Mouse (Mus musculus) hindbrain, postnatal 0 days (tissue): ENCODE results near the gene Sptb. TPM values are rescaled to one million over a fixed set of nuclear protein-coding genes. Genes with fewer than 3 reads are reported as not detected.

Experiments used
- ATAC-seq: fragments of 200-750 bp; cut with Nextera tagmentation; 2 replicates; pipeline ENCODE4 v1.8.0; 2017; ENCODE audit warnings: mild to moderate bottlenecking, moderate TSS enrichment, moderate library complexity
- DNase-seq: peaks from one replicate; pipeline ENCODE4 v3.0.0-alpha.2; 2015; ENCODE audit warnings: low spot score
- H3K27ac ChIP-seq: fragments of 300-500 bp; sonication (generic); 2 replicates; pipeline ENCODE4 v1.5.1; 2014; ENCODE audit warnings: mild to moderate bottlenecking
- H3K27me3 ChIP-seq: fragments of 300-500 bp; sonication (generic); 2 replicates; pipeline ENCODE4 v1.6.1; 2014; ENCODE audit warnings: low read length, mixed read lengths; ENCODE audit not compliant: insufficient read depth
- H3K36me3 ChIP-seq: fragments of 300-500 bp; sonication (generic); 2 replicates; pipeline ENCODE4 v1.6.1; 2014; ENCODE audit warnings: low read length, mixed read lengths; ENCODE audit not compliant: insufficient read depth
- H3K4me1 ChIP-seq: fragments of 300-500 bp; sonication (generic); 2 replicates; pipeline ENCODE4 v1.6.1; 2014; ENCODE audit warnings: antibody characterized with exemption, low read length, mixed read lengths; ENCODE audit not compliant: insufficient read depth
- H3K4me2 ChIP-seq: fragments of 300-500 bp; sonication (generic); 2 replicates; pipeline ENCODE4 v1.6.1; 2014; ENCODE audit warnings: low read depth, mild to moderate bottlenecking, low read length, moderate library complexity, mixed read lengths
- H3K4me3 ChIP-seq: fragments of 300-500 bp; sonication (generic); 2 replicates; pipeline ENCODE4 v1.5.1; 2014; ENCODE audit warnings: low read length
- H3K9ac ChIP-seq: fragments of 300-500 bp; sonication (generic); replicated peaks from 2 replicates; pipeline ENCODE4 v1.6.1; 2014; ENCODE audit warnings: mild to moderate bottlenecking, low read length, moderate library complexity, mixed read lengths
- H3K9me3 ChIP-seq: fragments of 300-500 bp; sonication (generic); 2 replicates; pipeline ENCODE4 v1.6.1; 2016; ENCODE audit warnings: low read length, mixed read lengths
- CTCF ChIP-seq: IDR thresholded peaks from 2 replicates; pipeline ENCODE4 v1.5.1; 2016; ENCODE audit warnings: antibody characterized with exemption, control low read depth, low read depth
- WGBS: fragments of 180-500 bp; shearing (Covaris S2); extraction: QIAGEN DNeasy Blood & Tissue Kit; methylation state at CpG from one replicate; pipeline ENCODE4 v1.1.7; 2014; 5-methylcytosine and 5-hydroxymethylcytosine counted together
- polyA plus RNA-seq: library from polyadenylated mRNA; unstranded; fragments of >200 nt; fragmentation: Nextera tagmentation; extraction: Ambion mirVana; gene quantifications from 2 replicates; pipeline ENCODE4 v1.2.1, GENCODE M21; 2015
- total RNA-seq: library from RNA; depleted of rRNA; stranded (reverse); fragments of >200 nt; gene quantifications from 2 replicates; pipeline ENCODE4 v1.2.3, GENCODE M21; 2014

Gene Sptb
- total and polyA plus RNA-seq, 2 experiments from 2014 or later, result 5.8 to 45.4 TPM

DNA sequence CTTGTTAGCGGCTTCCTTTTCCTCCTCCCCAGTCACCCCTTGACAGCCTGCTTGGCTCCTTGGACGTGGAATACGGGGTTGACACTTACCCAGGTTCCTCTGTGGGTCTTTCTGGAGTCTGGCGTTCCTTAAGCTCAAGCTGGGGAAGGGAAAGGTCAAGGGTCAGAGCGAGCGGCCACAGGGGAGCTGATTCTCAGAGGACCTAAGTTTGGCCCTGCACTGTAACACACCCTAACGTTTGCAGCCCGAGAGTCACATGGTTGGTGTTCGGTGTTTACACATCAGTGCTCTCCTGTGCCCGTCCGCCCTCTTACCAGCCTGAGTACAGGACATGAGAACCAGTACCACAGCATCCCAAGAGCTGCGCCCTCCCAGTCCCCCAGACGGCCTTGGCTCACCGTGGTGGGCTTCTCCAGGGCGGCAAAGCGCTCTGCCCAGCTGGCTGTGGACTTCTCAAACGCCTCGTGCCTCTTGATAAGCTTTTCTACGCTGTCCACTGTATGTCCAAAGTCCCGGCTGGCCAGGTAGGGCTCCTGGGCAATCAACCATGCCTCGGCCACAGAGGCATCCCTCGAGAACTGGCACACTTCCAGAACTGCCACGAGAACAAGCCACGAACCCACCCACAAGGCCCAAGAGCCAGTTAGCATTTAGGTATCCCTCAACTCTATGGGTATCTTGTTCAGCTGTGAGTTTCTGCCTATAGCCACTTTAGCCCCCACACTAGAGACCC is 112.0 kb downstream of the Sptb start:
- Histone ChIP-seq H3K9me3 (no peaks in the 10 kb centered on the region), H3K9ac (no peak overlapping the region), H3K4me1 (peaks cover 6% of the 10 kb centered on the region; the same call in 1 of the 2 replicates), H3K4me3 (no peak overlapping the region), H3K36me3 (peaks cover 1% of the 10 kb centered on the region), H3K27ac (no peak overlapping the region), H3K4me2 (no peak overlapping the region), H3K27me3 (no peaks in the 10 kb centered on the region)
- TF ChIP-seq CTCF, result no peak
- no peak for DNase-seq
- WGBS, result 75% methylated on average over 24 of the region's 24 CpGs
- ATAC-seq, result no peak

DNA sequence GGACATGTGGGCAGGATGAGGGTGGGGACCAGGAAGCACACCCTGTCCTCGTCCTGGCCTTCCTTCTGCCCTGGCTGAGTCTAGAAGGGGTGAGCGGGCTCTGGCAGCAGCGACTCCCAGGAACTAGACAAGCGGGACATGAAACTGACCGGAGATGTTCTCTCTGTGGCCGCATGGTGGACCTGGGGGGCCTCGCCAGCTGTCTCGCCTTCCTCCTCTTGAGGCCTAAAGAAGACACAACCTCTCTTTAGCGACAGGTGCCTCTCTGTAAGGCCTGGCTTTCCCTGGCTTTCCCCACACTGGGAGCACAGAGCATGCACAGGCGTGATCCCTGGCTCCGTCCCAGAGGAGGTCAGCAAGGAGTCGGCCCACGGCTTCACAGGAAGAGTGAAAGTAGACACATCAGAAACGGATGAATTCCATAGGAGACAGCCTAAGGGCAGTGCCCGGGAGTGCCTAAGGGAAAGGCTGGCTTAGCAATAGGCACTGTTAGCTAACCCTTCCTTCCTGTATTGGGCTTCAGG is 112.7 kb downstream of the Sptb start:
- no peaks in the 10 kb centered on the region for H3K9me3 ChIP-seq
- H3K9ac ChIP-seq, result no peak overlapping the region
- no peak for TF ChIP-seq CTCF
- peaks cover 6% of the 10 kb centered on the region; the same call in 1 of the 2 replicates for H3K4me1 ChIP-seq
- no peaks in the 10 kb centered on the region; the same call in 1 of the 2 replicates for H3K36me3 ChIP-seq
- H3K4me3 ChIP-seq, result no peak overlapping the region
- DNase-seq (no peak), ATAC-seq (no peak)
- no peak overlapping the region for H3K27ac ChIP-seq
- no peaks in the 10 kb centered on the region for H3K27me3 ChIP-seq
- 73% methylated on average over 15 of the region's 15 CpGs for WGBS
- no peak overlapping the region for H3K4me2 ChIP-seq

DNA sequence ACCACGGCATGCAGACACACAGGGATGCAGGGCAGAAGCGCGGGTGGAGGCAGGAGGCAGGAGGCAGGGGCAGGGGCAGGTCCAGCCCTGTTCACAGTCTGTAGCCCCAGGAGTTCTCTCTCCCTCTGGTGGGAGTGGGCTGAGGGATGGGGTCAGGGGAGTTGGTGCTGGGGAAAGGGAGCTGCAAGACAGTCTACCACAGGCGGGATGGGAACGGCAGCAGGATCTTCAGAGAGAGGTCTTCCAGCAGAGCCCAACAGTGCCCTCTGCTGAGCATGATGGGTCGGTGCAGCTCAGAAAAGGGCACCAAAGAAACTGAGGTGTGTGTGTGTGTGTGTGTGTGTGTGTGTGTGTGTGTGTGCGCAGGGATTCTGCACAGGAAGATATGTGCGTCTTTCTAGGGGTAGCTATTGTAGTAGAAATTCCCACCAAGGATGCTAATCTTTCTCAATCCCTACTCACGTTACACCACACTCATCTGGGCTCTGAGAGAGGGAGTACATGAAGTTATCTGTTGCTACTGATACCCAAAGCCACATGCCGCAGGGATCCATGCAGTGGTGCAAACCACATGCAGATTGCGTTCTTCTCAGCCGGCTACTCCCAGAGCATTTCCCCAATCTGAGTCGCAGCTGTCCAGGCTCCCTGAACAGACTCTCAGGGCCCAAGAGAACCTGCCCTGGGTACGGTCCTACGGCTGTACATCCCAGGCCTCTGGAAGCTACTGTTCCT is 113.9 kb downstream of the Sptb start:
- WGBS, result 60% methylated on average over 15 of the region's 15 CpGs
- H3K4me2 ChIP-seq, result no peak overlapping the region
- no peaks in the 10 kb centered on the region for H3K36me3 ChIP-seq
- peaks cover 6% of the 10 kb centered on the region; the same call in 1 of the 2 replicates for H3K4me1 ChIP-seq
- H3K9me3 ChIP-seq, result no peaks in the 10 kb centered on the region
- DNase-seq, result peak; percentile 88
- no peak overlapping the region for H3K9ac ChIP-seq
- no peaks in the 10 kb centered on the region for H3K27me3 ChIP-seq
- peak; percentile 96 for TF ChIP-seq CTCF
- H3K27ac ChIP-seq, result no peak overlapping the region
- peak; percentile 67 for ATAC-seq
- no peak overlapping the region for H3K4me3 ChIP-seq

DNA sequence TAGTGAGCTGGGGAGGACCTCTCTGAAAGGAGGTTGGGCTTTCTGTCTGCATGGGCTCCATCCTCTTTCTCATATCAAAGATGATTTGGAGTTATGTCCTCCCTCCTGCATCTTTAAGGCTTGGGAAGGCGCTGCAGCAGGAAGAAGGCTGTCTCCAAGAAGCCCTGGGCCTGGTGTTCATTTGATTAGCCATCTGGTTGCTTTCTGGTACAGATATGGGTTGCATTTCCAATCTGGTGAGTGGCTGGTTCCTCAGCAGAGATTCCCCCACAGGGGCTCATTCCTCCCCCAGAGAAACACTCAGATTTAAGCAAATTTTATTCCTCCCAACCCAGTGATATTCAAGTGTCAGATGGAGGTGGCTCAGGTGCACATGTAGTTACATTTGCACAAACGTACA is 114.5 kb downstream of the Sptb start:
- DNase-seq, result no peak
- Histone ChIP-seq H3K4me3 (no peak overlapping the region), H3K36me3 (no peaks in the 10 kb centered on the region), H3K4me1 (peaks cover 6% of the 10 kb centered on the region; the same call in 1 of the 2 replicates), H3K9me3 (no peaks in the 10 kb centered on the region), H3K9ac (no peak overlapping the region), H3K27ac (no peak overlapping the region), H3K4me2 (no peak overlapping the region), H3K27me3 (no peaks in the 10 kb centered on the region)
- ATAC-seq, result no peak
- TF ChIP-seq CTCF, result no peak
- 81% methylated on average over 2 of the region's 2 CpGs for WGBS

DNA sequence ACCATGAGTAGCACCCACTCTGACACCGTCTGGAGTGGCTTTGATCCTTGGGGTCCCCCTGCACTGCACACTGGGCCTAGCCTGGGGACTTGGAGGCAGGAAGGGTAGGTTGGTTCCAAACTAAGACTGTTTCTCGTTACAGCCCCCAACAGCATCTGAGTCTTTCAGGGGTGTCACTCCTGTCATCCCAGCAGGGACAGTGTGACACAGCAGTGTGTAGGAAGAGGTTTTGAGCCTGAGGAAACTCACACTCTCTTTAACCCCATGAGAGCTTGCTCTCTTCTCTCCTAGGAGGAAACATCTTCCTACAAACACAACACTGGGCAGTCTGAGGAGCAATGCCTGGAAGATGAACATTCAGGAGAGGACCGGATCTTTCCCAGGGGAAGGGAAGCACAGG is 115.8 kb downstream of the Sptb start:
- no peak overlapping the region for H3K4me2 ChIP-seq
- TF ChIP-seq CTCF, result no peak
- no peak overlapping the region for H3K27ac ChIP-seq
- ATAC-seq, result no peak
- H3K36me3 ChIP-seq, result no peaks in the 10 kb centered on the region
- H3K27me3 ChIP-seq, result no peaks in the 10 kb centered on the region
- no peak overlapping the region for H3K4me3 ChIP-seq
- H3K4me1 ChIP-seq, result peaks cover 6% of the 10 kb centered on the region; the same call in 1 of the 2 replicates
- H3K9me3 ChIP-seq, result no peaks in the 10 kb centered on the region
- DNase-seq, result no peak
- 49% methylated on average over 3 of the region's 3 CpGs for WGBS
- no peak overlapping the region for H3K9ac ChIP-seq

DNA sequence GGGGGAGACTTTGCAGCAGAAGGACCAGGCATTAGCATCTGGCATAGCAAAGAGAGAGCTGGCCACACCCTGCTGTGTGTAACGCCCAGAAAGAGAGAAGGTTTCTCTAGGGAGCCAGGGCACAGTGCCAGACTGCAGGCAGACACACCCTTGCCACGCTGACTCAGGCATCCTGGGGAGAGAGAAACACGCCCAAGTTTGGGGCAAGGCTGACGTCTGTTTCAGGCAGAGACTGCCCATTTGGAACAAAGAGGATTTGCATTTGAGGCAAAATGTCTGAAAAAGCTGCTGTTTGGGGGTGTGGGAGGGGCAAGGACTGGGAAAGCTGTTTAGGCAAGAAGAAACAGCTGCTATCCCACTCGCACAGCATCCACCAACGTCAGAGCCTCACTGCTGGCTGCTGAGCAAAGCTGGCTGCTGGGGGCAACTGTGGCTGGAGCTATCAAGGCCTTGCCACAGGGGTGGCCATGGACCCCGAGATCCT is 116.5 kb downstream of the Sptb start:
- WGBS, result 8% methylated on average over 7 of the region's 7 CpGs
- no peaks in the 10 kb centered on the region for H3K27me3 ChIP-seq
- DNase-seq (peak; percentile 48), ATAC-seq (peak; percentile 22; the same call in 1 of the 2 replicates)
- H3K9me3 ChIP-seq, result no peaks in the 10 kb centered on the region
- H3K4me1 ChIP-seq, result peaks cover 6% of the 10 kb centered on the region; the same call in 1 of the 2 replicates
- no peaks in the 10 kb centered on the region for H3K36me3 ChIP-seq
- H3K4me3 ChIP-seq, result no peak overlapping the region
- 0 out of 2 replicates have a peak overlapping the region, but pooled peaks have one; percentile 11 for H3K27ac ChIP-seq
- H3K9ac ChIP-seq, result no peak overlapping the region
- TF ChIP-seq CTCF, result no peak
- H3K4me2 ChIP-seq, result no peak overlapping the region
